Mouse (Mus musculus) v-Abl transformed pro-B cells (cell line): ENCODE data around the gene Zxdc.

Experiments used
- in situ Hi-C, 2 experiments: fragments of 400-800 bp; cut with MboI; formaldehyde crosslinking; loops; one replicate each; pipeline ENCODE4 v1.15.1; 2025; ENCODE audit not compliant: unreplicated experiment in 2 of 2

The Zxdc gene

GRCm38 (mm10) chr6:90368976-90369724 lies at the start of gene Zxdc:
Gene Zxdc (plus strand): TSS chr6:90369492.
- in situ Hi-C loops = no loop called here

- in situ Hi-C loops = loop anchor here (10.0 kb wide), 1 partner anchor 636 kb away; no protein-coding TSS in a partner anchor
Measured at GRCm38 (mm10) chr6:90320429-90320828, 48.9 kb upstream of the Zxdc start.

GRCm38 (mm10) chr6:90321811-90322210 lies 47.5 kb upstream of the Zxdc start:
- in situ Hi-C loops = loop anchor here (10.0 kb wide), 1 partner anchor 637 kb away; no protein-coding TSS in a partner anchor

GRCm38 (mm10) chr6:90324026-90324425 lies 45.3 kb upstream of the Zxdc start:
- in situ Hi-C loops = loop anchor here (10.0 kb wide), 1 partner anchor 639 kb away; no protein-coding TSS in a partner anchor

- in situ Hi-C loops = loop anchor here (10.0 kb wide), 1 partner anchor 640 kb away; no protein-coding TSS in a partner anchor
Measured at GRCm38 (mm10) chr6:90324463-90324862, 44.8 kb upstream of the Zxdc start.

GRCm38 (mm10) chr6:90324991-90325390 lies 44.3 kb upstream of the Zxdc start, which contains the start of gene Chst13:
Gene Chst13 (minus strand): TSS chr6:90325185.
- in situ Hi-C loops = loop anchor here (10.0 to 25.0 kb wide), 2 partner anchors 640 to 1388 kb away; no protein-coding TSS in a partner anchor

- in situ Hi-C loops = loop anchor here (10.0 to 25.0 kb wide), 2 partner anchors 643 to 1390 kb away; no protein-coding TSS in a partner anchor
Measured at GRCm38 (mm10) chr6:90327670-90328069, 41.6 kb upstream of the Zxdc start.

GRCm38 (mm10) chr6:90329953-90330352 lies 39.3 kb upstream of the Zxdc start:
- in situ Hi-C loops = loop anchor here (10.0 to 25.0 kb wide), 2 partner anchors 645 to 1393 kb away; no protein-coding TSS in a partner anchor

- in situ Hi-C loops = loop anchor here (25.0 kb wide), 1 partner anchor 1395 kb away; no protein-coding TSS in a partner anchor
Measured at GRCm38 (mm10) chr6:90332561-90333425, 36.5 kb upstream of the Zxdc start, which contains the start of gene Uroc1. Gene Uroc1 (plus strand): TSS chr6:90333284.

GRCm38 (mm10) chr6:90334244-90334643 lies 35.0 kb upstream of the Zxdc start:
- in situ Hi-C loops = loop anchor here (25.0 kb wide), 1 partner anchor 1397 kb away; no protein-coding TSS in a partner anchor

- in situ Hi-C loops = loop anchor here (25.0 kb wide), 1 partner anchor 1405 kb away; no protein-coding TSS in a partner anchor
Measured at GRCm38 (mm10) chr6:90342343-90342742, 26.9 kb upstream of the Zxdc start.

GRCm38 (mm10) chr6:90347183-90347582 lies 22.1 kb upstream of the Zxdc start:
- in situ Hi-C loops = loop anchor here (25.0 kb wide), 1 partner anchor 1410 kb away; no protein-coding TSS in a partner anchor

- in situ Hi-C loops = loop anchor here (25.0 kb wide), 1 partner anchor 1411 kb away; no protein-coding TSS in a partner anchor
Measured at GRCm38 (mm10) chr6:90348500-90348899, 20.8 kb upstream of the Zxdc start.

GRCm38 (mm10) chr6:90350011-90350410 lies 19.3 kb upstream of the Zxdc start:
- in situ Hi-C loops = no loop called here

- in situ Hi-C loops = no loop called here
Measured at GRCm38 (mm10) chr6:90358142-90358541, 11.2 kb upstream of the Zxdc start.

- in situ Hi-C loops = no loop called here
Measured at GRCm38 (mm10) chr6:90359445-90359844, 9.8 kb upstream of the Zxdc start.

GRCm38 (mm10) chr6:90360024-90360781 lies 9.1 kb upstream of the Zxdc start:
- in situ Hi-C loops = no loop called here

GRCm38 (mm10) chr6:90360922-90361614 lies 8.2 kb upstream of the Zxdc start:
- in situ Hi-C loops = no loop called here

- in situ Hi-C loops = no loop called here
Measured at GRCm38 (mm10) chr6:90363301-90363700, 6.0 kb upstream of the Zxdc start.
